Mouse (Mus musculus) embryo, embryonic 10.5 days (tissue): ENCODE results near the gene Abat.
A peak's percentile ranks its signal among the peaks of the same experiment; 100 is the strongest.
"Not testable (repeated sequence)": the region's sequence is repeated elsewhere in the genome, so short reads cannot be mapped to it uniquely, and the experiment has no call there.

ENCODE experiments used
- DNase-seq: peaks from one replicate; pipeline ENCODE4 v3.0.0-alpha.2; 2015; ENCODE audit warnings: low spot score

Gene Abat

DNA sequence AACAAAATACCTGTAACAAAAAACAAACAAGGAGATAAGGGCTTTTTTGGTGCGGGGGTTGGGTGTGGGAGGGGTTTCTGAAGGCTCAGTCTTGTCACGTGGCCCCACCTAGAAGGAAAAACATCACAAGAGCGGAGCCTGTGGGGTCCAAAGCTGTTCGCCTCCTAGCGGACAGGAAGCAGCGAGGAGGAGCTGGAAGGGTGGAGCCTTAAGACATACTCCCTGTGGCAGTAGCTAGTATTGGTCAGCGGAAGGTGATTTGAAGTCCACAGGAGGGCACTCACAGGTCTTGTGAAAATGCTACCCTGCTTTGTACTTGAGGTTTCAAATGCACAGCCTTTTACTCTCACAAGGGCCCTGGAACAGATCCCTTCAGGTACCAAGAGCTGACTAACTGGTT lies 19.7 kb downstream of the Abat start:
- no peak for DNase-seq

DNA sequence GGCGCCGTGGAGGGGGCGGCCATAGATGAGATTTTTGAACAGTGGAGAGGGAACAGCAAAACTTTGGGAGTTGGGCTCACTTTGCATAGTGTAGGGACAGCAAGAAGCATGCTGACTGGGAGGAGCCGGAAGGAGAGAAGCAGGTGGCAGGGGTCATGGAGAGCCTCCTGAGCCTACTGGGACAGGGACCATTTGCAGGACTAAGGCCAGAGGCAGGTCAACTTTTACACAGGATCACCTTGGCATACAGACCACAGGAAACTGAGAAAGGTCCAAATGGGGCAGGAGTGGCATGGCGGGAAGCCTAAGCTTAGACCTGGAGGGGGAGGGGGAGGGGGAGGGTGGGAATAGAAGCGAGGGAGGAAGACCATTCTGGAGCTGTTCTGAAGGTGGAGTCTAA lies 20.2 kb downstream of the Abat start:
- no peak for DNase-seq

DNA sequence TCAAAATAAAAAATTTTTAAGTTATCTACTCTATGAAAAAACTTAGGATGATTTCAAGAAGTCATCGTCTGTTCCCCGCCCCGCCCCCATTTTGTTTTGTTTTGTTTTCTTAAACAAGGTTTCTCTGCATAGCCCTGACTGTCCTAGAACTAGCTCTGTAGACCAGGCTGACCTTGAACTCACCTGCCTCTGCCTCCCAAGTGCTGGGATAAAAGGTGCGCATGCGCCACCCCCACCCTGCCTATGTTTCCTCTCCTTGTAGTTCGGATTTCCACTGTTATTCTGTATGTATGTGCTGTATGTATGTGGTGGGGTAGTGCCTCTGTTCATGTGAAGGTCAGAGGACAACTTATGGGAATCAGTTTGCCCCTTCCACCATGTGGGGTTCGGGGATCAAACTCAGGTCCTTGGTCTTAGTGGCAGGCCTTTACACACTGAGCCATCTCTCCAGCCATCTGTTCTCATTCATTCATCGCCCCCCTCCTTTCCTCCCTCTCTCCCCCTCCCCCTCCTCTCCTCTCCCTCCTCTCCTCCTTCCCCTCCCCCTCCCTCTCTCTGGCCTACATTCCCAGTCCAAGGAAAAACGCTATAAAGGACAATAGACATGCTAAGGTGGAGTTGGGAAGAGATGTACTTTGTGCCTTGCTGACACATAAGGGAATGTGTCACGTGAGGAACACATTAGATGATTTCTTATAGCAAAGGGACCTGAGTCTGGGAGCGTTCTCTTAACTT lies 21.4 kb downstream of the Abat start:
- DNase-seq = no peak

DNA sequence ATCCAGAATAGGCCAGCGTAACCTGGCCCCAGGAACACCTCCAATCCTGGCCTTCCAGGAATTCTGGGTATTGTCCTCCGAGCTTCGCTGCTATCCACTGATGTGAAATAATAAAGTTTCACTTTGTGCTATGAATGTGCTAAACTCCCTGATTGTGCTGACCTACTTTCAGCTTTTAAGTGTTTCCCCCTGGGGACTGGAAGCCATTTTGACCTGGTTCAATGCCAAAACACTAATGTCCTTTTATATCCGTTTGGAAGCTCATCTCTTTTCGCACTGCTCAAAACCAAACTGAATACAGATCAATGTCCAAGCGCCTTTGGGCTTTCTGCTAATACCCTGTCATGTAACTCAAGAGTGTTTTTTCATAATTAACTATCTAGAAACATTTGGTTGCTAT lies 22.2 kb downstream of the Abat start:
- DNase-seq = no peak

DNA sequence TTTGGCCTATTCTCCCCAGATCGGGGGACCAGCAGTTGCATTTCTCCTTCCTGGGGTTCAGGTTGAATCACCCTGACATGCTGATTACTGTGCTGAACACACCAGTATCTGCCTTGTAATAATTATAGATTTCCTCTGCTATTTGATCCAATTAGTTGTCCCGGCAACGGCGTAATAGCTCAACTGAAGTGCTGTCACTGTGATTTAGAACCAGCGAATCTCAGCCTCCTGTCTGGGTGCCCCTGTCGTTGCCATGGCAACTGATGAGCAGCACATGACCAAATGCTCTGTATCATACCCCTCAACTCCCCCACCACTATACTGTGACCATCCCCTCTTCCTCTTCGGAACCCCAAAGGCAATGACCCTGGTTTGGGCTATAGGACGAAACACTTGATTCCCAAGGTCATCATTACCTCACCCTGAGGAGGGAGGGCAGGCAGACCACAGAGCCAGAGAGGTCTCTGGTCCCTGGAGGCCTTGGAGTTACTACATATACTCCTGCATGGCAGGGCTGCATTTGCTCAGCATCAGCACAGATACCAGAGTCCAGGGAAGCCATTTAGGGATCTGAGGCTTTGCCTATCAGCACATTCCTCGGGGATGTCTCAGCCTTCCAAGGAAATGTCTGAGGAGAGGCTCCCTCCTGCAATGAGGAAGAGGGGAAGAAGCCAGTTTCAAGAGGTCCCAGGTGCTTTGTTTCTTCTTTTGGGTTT lies 26.1 kb downstream of the Abat start:
- peak; percentile 83 for DNase-seq

DNA sequence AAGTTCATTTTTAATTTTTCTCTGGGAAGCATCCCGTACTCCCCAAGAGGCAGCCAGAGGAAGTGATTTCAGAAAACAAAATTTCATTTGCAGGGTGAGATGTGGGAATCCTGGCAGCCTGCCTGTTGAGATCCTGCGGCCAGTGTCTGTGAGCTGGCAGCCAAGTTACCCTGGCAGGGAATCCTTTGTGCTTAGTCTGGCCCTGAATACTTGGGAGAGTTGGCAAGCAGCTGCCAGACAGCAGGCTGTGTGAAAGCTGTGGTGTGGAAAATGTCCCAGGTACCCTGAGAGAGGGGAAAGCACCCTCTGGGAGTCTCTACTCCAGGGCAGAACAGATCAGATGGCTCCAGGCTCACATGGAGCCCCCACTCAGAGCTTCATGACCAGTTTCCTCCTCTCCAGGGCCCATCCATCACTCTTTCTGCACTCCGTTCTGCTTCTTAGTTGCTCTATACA lies 27.7 kb downstream of the Abat start:
- no peak for DNase-seq

DNA sequence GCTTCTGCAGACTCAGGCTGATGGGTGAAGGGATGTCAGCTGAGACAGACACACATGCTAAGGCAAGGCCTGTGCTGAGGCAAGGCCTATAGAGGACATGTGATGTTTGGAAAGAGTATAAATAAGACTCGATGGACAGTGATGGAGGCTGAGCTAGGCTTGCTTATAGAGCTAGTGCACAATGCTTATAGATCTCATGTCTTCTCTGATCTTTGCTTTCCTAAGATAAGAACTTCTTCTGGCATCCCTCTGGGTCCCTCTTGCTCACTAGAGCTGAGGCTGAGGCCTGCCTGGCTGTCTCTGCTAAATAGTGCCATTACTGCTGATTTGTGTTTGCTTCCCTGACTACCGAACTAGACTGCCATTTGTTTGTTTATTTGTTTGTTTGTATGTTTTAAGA lies 34.6 kb downstream of the Abat start:
- no peak for DNase-seq

DNA sequence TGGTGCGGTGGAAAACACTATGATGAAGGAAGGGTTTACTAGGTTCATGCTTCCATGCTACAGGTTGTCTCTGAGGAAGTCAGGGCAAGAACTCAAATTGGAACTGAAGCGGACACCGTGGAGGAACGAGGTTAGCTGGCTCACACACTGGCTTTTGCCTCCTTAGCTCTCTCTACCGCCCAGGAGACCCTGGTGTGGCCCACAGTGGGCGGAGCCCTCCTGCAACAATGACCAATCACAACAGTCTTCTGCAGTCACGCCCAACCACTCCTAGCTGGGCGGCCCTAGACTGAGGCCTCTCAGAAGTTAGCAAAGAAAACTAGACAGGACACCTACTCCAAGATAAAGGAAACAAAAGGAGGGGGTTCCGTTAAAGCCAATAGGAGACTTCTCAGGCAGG lies 36.3 kb downstream of the Abat start:
- DNase-seq = no peak

DNA sequence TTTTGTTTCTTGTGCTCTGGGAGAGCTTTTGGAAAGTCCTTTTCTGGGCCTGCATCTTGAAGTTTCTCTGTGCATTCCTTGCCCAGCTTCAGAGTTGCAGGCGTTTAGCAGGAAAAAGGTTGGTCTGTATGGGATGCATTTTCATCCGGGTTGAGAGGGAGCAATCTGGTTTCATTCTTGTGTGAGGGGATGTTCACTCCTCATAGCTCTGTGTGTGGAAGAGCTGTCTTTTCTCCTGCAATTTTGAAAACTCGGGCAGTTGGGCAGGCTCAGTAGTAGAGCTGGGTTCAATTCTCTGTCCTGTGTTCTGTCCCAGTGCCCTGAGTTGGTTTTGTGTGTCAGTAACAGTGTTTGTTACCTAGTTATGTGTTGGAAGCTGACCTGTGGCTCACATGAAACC lies 41.1 kb downstream of the Abat start:
- no peak for DNase-seq

DNA sequence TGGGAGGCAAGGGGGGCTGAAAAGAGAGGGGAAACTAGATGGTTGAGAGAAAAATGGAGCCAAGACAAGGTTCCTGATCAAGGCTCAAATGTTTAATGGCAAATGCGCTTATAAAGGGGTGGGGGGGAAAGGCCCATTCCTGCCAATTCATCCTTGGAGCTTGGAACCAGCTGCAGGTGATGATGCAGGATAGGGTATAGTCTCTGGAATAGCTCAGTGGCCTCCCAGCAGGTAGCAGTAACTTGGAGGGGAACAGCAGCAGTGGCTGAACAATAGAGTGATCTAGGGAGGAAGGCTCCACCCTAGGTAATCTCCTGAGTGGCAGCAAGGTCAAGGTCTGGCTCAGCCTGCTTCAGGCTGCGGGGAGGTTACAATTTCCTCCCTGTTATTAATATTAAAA lies 41.5 kb downstream of the Abat start:
- not testable (repeated sequence) for DNase-seq

DNA sequence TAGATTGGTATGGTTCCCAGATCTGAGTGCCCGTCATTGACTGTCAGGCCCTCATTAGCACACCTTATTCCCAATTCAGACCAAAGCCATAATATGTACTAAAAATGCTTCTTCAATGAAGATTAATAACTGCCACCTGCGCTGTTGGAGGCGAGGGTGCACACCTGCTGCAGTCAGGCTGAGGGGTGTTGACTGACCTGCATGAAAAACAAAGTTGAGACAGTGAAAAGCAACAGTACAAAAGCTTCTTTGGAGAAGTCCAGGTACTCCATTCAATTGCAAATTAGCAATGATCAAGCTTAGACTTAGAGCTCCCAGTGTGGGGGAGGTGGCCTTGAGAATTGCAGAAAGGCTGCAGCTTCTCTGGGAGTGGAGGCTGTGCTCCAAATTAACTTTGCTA lies 42.1 kb downstream of the Abat start:
- not testable (repeated sequence) for DNase-seq

DNA sequence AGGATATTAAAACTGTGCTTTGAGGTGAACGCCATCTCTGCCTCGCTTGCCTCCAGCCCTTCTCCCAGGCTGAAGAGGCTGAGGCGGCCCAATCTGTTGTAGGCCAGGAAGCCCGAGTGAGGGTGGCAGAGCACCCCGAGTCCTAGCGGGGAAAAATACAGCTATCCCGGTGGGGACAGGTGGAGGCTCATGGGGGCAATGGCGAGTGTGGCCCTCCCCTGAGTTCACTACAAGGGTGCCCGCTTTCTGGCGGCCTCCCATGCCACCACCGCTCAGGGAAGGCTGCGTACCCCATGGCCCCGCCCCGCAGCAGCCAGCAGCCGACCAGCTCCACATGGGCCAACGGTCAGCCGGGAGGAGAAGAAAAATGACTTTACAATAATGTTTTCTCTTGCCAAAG lies 46.9 kb downstream of the Abat start:
- DNase-seq = no peak

DNA sequence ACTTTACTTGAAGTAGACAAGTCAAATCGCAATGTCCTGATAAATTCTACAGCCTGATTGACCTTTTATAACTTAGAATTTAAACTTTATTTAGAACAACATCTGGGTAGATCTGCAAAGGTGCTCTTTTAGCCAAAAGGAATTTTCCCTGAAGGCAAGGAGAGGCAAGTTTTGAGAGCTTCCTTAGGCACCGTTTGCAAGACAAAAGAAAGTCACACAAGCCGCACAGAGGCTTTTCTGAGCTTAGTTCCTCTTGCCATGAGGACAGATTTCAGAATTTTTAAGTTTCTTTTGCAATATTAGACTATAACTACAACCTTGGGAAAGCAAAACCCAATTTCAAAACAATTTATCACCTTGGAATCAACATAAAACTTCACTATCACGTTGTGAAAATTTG lies 47.9 kb downstream of the Abat start:
- not testable (repeated sequence) for DNase-seq

DNA sequence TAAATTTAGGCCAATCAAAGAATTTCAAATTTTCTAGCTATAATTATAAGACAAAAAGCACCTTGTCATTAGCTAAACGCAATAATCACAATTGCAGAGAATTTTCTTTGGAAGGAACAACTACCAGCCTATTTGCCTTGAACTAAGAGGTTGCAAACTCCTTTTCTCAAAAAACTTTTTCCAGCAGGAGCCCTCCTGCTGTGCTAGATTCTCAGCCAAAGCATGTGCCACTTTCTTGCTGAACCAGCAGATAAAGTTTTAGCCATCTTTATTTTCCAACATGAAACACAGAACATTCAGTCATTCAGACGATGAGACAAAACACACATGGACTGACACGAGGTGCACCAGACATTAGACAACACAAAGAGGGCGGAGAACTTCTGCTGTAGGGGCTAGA lies 48.6 kb downstream of the Abat start:
- DNase-seq = not testable (repeated sequence)

DNA sequence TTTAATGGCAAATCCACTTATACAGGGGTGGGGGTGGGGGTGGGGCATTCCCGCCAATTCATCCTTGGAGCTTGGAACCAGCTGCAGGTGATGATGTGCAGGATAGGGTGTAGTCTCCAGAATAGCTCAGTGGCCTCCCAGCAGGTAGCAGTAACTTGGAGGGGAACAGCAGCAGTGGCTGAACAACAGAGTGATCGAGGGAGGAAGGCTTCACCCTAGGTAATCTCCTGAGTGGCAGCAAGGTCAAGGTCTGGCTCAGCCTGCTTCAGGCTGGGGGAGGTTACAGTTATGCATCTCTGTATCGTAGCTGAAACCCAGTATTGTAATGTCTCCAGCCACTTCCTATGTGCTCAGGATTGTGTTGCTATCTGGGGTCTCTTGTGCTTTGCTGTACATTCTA lies 49.6 kb downstream of the Abat start:
- DNase-seq = not testable (repeated sequence)

DNA sequence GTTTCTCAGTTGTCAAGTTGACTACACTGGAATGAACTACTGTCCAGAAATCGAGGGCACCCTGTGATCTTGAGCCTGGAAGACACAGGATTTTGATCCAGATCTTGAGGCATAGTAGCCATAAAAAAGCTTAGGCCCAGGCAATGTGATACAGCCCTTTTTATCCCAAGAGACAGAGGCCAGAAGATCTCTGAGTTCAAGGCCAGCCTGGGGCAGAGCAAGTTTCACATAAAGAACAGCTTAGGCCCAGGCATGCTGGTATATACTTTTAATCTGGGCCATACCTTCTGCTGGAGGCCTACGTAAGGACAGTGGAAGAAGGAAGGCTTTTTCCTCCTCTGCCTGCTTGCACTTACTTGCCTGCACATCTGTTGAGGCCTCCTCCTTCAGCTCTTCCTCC lies 51.6 kb downstream of the Abat start:
- no peak for DNase-seq

DNA sequence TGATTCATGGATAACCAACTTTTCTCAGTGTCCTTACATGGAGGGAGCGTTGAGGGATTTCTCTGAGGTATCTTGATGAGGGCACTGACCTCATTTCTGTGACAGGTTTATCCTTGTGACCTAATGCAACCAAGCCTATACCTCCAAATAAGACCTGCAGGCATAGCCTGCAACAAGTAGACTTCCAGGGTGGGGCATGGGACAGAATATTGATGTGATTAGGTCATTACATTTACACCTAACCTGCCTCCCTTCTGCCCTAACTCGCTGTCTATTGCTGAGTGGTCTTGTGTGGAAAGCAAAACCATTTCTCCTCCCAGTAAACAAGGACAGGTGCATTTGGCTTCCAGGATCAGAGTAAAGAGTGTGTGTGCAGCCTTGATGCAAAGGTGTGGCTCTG lies 52.3 kb downstream of the Abat start:
- no peak for DNase-seq

DNA sequence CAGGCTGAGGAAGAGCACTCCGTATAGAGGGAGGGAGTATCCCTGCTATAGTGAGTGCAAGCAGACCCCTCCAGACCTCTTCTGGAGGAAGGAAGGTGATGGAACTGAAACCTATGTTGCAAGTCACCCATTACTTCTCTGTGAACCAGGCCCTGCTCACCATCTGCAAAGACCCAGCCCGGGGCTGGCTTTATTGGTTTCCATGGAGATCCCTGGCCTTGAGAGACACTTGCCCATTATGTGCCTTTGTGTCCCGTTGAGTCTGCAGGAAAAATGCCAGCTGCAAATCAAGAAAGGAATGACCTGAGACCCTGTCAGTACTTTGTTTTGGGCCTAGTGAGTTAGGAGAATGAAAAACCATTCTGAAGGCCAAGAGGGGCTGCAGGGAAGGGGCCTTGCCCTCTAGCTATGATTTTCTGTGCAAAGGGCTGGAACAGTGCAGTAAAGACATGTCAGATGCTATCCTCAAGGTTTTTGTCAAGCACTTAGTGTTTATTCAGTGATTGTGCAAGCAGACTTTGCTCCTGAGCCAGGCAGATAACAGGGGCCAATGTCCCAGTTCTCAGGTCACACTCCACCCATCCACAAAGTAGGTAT lies 53.0 kb downstream of the Abat start:
- peak; percentile 81 for DNase-seq

DNA sequence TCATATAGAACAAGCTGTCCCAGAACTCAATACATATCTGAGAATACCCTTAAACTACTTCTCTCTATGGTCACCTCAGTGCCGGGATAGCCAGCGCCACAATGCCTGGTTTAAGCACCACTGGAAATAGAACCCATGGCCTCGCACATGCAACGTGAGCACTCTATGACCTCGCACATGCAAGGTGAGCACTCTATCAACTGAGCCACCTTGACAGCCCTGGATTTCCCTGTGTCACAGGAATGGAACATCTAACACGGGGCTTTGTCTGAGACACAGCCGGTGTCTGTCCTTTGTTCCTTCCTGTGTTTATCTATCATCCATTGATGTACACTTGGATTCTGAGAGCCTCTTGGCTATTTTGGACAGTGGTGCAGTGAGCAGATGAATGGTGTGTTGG lies 55.7 kb downstream of the Abat start:
- DNase-seq = no peak

DNA sequence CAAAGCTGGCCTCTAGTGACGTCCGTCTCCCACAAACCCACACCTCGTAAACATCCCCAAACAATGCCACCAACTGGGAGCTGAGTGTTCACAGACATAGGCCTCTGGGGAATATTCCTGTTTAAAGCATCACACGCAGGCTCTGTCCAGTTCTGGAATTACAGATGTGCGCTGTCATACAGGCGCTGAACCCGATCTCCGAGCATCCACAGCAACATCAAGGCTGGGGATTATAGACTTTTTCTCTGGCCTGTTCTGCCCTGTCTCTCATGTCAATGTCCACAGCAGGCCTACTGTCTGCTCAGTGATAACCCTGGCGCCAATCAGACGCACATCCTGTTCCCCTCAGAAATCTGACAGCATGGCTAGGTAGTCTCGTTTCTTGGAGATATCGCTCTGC lies 57.1 kb downstream of the Abat start:
- no peak for DNase-seq

DNA sequence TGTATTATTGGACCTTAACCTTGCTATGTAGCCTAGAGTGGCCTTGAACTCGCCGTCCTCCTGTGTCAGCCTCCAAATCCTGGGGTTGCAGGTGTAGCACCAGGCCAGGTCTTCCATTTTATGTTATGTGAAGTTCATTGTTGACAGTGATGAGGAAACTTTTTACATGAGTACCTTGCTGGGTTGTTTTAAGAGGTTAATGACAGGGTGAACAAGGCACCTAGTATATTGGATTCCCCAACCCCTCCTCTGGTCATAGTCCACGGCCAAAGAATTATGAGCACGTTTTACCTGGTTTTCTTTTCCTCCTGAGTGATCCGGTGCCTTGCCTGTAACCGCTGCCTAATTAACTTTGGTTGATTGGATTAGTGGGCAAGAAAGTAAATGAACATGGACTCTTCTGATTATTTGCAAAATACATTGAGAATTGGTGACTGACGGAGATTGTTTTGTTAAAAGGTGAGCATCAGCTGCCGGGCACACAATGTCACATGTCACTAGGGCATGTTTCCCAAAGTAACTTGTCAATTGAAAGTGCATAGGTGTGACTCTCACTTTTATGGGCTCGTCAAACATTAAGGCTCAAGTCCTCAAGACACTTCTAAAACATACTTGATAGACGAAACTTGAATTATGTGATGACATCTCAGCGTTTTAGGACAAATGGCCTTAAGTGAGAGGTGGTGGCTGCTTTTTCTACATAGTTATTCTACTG lies 57.8 kb downstream of the Abat start:
- no peak for DNase-seq

DNA sequence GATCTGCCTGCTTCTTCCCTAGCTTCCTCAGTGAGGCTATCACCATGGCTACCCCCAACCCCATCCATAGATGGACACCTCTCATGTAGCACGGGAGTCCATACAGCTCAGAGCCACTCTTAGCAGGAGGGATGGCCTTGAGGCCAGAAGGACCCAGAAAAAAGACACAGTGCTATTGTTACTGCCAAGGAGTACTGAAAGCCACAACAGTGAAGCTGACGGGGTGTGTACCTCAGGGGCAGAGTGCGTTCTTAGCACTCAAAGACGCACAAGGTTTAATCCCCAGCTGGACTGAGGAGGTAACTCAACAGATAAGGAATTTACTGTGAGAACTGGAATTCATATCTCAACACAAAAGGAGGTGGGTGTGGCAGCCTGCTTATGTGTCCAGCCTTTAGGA lies 59.8 kb downstream of the Abat start:
- no peak for DNase-seq

DNA sequence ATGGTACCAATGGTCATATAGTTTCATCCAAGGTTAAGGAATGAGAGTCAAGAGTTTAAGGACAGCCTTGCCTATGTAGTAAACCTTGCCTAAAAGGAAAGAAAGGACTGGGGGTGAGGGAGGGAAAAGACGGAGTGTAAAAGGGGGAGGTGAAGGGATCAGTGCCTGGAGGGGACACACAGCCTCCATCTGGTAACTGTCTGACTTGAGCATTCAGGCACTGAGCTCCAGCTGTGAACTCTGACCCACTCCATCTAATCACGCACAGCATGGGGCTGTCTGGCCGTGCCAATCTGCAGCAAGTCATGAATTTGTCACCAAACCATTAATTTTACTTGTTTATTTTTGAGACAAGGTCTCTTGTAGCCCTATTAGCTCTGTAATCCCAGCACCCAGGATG lies 60.5 kb downstream of the Abat start:
- DNase-seq = peak; percentile 66
